Mouse (Mus musculus) stomach, embryonic 16.5 days (tissue): ENCODE measurements around the gene Trim17. TPM values are rescaled to one million over a fixed set of nuclear protein-coding genes. Genes with fewer than 3 reads are reported as not detected.

ENCODE experiments used
- ATAC-seq: fragments of 200-750 bp; cut with Nextera tagmentation; 2 replicates; pipeline ENCODE4 v1.8.0; 2017; ENCODE audit warnings: moderate number of reproducible peaks, moderate TSS enrichment; ENCODE audit not compliant: insufficient read depth, low FRiP score
- H3K27ac ChIP-seq: fragments of 300-500 bp; sonication (generic); 2 replicates; pipeline ENCODE4 v1.5.1; 2014; ENCODE audit warnings: low read length
- H3K27me3 ChIP-seq: fragments of 300-500 bp; sonication (generic); 2 replicates; pipeline ENCODE4 v1.6.1; 2014; ENCODE audit warnings: low read length, control low read depth, mixed read lengths; ENCODE audit not compliant: control insufficient read depth, insufficient read depth
- H3K36me3 ChIP-seq: fragments of 300-500 bp; sonication (generic); 2 replicates; pipeline ENCODE4 v1.6.1; 2014; ENCODE audit warnings: low read length; ENCODE audit not compliant: control insufficient read depth, insufficient read depth
- H3K4me1 ChIP-seq: fragments of 300-500 bp; sonication (generic); 2 replicates; pipeline ENCODE4 v1.6.1; 2014; ENCODE audit warnings: low read length, control low read depth, mixed read lengths; ENCODE audit not compliant: control insufficient read depth, insufficient read depth
- H3K4me2 ChIP-seq: fragments of 300-500 bp; sonication (generic); 2 replicates; pipeline ENCODE4 v1.6.1; 2014; ENCODE audit warnings: low read depth, low read length, mixed read lengths
- H3K4me3 ChIP-seq: fragments of 300-500 bp; sonication (generic); replicated peaks from 2 replicates; pipeline ENCODE4 v1.5.1; 2014; ENCODE audit warnings: mild to moderate bottlenecking, low read length
- H3K9ac ChIP-seq: fragments of 300-500 bp; sonication (generic); 2 replicates; pipeline ENCODE4 v1.6.1; 2014; ENCODE audit warnings: low read length
- H3K9me3 ChIP-seq: fragments of 300-500 bp; sonication (generic); replicated peaks from 2 replicates; pipeline ENCODE4 v1.6.1; 2016; ENCODE audit warnings: low read length, control low read depth; ENCODE audit not compliant: control insufficient read depth
- WGBS: fragments of 180-500 bp; shearing (Covaris S2); extraction: QIAGEN DNeasy Blood & Tissue Kit; methylation state at CpG from one replicate; pipeline ENCODE4 v1.1.7; 2014; 5-methylcytosine and 5-hydroxymethylcytosine counted together
- polyA plus RNA-seq: library from polyadenylated mRNA; unstranded; fragments of >200 nt; fragmentation: Nextera tagmentation; extraction: Ambion mirVana; gene quantifications from 2 replicates; pipeline ENCODE4 v1.2.1, GENCODE M21; 2015

The Trim17 gene
- polyA plus RNA-seq, 1 experiment from 2014 or later: 0.27 TPM

DNA sequence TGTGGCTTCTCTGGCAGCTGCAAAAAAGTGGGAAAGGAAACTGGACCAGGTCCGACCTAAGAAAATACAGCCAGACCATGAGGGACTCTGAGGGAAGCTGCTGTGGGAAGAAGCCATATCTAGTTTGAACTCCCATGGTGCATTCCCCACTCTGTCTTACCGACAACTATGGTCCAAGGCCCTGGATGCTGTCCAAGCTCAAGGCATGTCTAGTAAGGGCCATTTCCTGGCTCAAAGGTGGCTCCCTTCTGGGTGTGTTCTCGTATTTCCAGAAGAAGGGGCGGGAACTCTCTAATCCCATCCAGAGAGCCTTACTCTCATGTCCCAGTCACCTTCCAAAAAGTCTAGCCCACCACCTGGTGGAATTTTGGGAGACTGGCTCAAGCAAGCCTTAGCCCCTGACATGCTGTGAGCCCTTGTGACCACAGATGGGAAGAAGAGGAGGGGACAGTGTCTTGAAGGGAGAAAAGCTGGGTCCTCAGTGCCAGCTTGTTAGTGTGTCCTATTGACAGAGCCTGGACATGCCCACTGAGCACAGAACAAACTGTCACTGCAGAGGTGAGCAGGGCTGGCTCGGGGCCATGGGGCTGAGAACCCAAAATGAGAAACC is 26.0 kb downstream of the Trim17 start:
- Histone ChIP-seq H3K27ac (no peak overlapping the region; the same call in 1 of the 2 replicates), H3K4me2 (peak overlapping the region; percentile 99), H3K27me3 (no peaks in the 10 kb centered on the region), H3K4me1 (peaks cover 28% of the 10 kb centered on the region), H3K9ac (peak overlapping the region; percentile 92; the same call in 1 of the 2 replicates), H3K36me3 (peaks cover 9% of the 10 kb centered on the region; the same call in 1 of the 2 replicates), H3K9me3 (no peaks in the 10 kb centered on the region), H3K4me3 (peak overlapping the region; percentile 76; the same call in 1 of the 2 replicates)
- WGBS: 54% methylated on average over 5 of the region's 5 CpGs
- ATAC-seq: no peak

DNA sequence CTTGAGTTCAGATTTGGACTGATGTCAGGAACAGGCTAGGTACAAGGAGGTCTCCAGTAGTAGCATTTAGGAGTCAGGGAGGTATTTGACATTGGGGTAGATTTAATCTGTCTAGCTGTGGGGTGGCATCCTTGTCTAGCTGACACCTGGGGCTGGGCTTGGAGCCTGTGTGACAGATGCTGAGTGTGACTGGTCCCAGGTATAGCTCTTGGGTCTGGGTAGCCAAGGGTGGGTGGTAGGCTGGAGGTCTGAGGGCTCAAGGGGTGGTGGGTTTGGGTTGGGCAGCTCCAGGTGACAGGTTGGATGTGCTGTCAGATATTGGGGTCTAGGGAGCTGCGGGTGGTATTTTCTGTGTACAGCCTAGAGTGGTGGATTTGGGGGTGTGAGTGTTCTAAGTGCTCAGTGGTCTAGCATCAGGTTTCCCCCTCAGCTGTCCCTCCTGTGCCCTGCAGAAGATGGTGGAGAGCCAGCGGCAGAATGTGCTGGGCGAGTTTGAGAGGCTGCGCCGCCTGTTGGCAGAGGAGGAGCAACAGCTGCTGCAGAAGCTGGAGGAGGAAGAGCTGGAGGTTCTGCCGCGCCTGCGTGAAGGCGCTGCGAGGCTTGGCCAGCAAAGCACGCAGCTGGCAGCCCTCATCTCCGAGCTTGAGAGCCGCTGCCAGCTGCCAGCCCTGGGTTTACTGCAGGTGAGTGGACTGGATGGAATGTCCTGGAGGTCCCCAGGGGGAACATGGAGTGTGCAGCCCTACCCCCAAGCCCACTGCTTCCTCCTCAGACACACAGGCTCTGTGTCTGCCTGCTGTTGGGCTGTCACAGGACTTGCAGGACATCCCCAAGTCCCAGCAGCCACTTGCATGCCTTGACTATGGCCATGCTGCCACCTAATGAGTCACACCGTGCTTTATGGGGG is 27.3 kb downstream of the Trim17 start:
- H3K4me2 ChIP-seq: no peak overlapping the region
- H3K27ac ChIP-seq: no peak overlapping the region
- H3K4me3 ChIP-seq: no peak overlapping the region
- no peaks in the 10 kb centered on the region for H3K9me3 ChIP-seq
- H3K36me3 ChIP-seq: peaks cover 9% of the 10 kb centered on the region; the same call in 1 of the 2 replicates
- H3K4me1 ChIP-seq: peaks cover 28% of the 10 kb centered on the region
- no peaks in the 10 kb centered on the region for H3K27me3 ChIP-seq
- peak overlapping the region; percentile 14; the same call in 1 of the 2 replicates for H3K9ac ChIP-seq
- no peak for ATAC-seq
- WGBS: 45% methylated on average over 14 of the region's 14 CpGs

DNA sequence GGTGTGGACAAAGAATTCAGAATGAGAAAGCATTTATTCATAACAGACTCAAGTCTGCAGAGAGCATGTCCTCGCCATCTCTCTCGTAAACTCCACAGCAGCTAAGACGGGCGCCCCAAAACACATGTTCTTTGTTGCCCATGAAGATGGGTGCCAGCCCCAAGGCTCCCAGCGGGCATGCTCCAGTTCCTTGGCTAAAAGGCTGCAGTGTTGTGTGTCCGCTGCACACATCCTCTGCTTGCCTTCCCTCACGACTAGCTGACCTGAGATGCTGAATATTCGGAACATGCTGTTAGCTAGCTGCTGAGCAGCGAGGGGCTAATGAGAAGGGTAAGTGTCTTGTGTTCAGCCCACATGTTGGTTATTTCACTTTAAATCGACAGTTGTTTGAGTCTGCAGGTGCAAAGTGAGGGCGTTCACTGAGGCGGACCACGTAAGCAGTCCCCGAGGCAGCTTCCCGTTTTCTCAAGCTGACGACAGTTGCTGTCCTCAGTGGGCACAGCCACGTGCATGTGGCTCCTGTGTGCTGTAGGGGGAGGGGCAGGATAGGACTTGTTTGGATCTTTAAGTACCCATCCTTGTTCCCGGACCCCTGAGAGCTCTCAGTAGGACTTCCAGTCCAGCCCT is 28.1 kb downstream of the Trim17 start:
- no peak overlapping the region for H3K4me3 ChIP-seq
- H3K36me3 ChIP-seq: peaks cover 9% of the 10 kb centered on the region; the same call in 1 of the 2 replicates
- H3K27me3 ChIP-seq: no peaks in the 10 kb centered on the region
- H3K4me2 ChIP-seq: no peak overlapping the region
- H3K4me1 ChIP-seq: peaks cover 25% of the 10 kb centered on the region
- H3K9ac ChIP-seq: no peak overlapping the region
- 87% methylated on average over 18 of the region's 18 CpGs for WGBS
- ATAC-seq: no peak
- no peaks in the 10 kb centered on the region for H3K9me3 ChIP-seq
- no peak overlapping the region for H3K27ac ChIP-seq

- Histone ChIP-seq H3K27ac (no peak overlapping the region), H3K4me3 (no peak overlapping the region), H3K27me3 (no peaks in the 10 kb centered on the region), H3K9ac (no peak overlapping the region), H3K4me1 (peaks cover 23% of the 10 kb centered on the region), H3K4me2 (no peak overlapping the region), H3K9me3 (no peaks in the 10 kb centered on the region), H3K36me3 (peaks cover 16% of the 10 kb centered on the region)
- ATAC-seq: no peak
- 78% methylated on average over 6 of the region's 6 CpGs for WGBS
These were observed 29.3 kb downstream of the Trim17 start for GRCm38 (mm10) chr11:58983691-58984341.

GRCm38 (mm10) chr11:58984657-58985056 is 30.2 kb downstream of the Trim17 start:
- Histone ChIP-seq H3K9me3 (no peaks in the 10 kb centered on the region), H3K27me3 (no peaks in the 10 kb centered on the region), H3K4me3 (no peak overlapping the region), H3K36me3 (peaks cover 22% of the 10 kb centered on the region), H3K4me1 (peaks cover 15% of the 10 kb centered on the region), H3K9ac (no peak overlapping the region), H3K27ac (no peak overlapping the region), H3K4me2 (no peak overlapping the region)
- 91% methylated on average over 7 of the region's 7 CpGs for WGBS
- ATAC-seq: no peak

- Histone ChIP-seq H3K27me3 (no peaks in the 10 kb centered on the region), H3K9me3 (no peaks in the 10 kb centered on the region), H3K4me3 (no peak overlapping the region), H3K36me3 (peaks cover 22% of the 10 kb centered on the region), H3K9ac (no peak overlapping the region), H3K4me1 (peaks cover 7% of the 10 kb centered on the region), H3K4me2 (no peak overlapping the region), H3K27ac (no peak overlapping the region)
- ATAC-seq: no peak
- 83% methylated on average over 3 of the region's 3 CpGs for WGBS
These were observed 30.9 kb downstream of the Trim17 start for GRCm38 (mm10) chr11:58985299-58985917.

GRCm38 (mm10) chr11:58989166-58989565 is 34.7 kb downstream of the Trim17 start:
- WGBS: 93% methylated on average over 4 of the region's 4 CpGs

DNA sequence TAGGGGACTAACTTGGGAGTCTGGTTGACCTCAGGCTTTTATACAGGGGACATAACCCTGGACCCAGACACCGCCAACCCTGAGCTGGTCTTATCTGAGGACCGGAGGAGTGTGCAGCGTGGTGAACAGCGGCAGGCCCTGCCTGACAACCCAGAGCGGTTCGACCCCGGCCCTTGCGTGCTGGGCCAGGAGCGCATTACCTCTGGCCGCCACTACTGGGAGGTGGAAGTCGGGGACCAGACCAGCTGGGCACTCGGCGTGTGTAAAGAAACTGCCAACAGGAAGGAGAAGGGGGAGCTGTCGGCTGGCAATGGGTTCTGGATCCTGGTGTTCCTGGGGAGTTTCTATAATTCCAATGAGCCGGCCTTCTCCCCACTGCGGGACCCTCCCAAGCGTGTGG is 35.7 kb downstream of the Trim17 start:
- no peak for ATAC-seq
- no peak overlapping the region for H3K9ac ChIP-seq
- H3K4me1 ChIP-seq: peaks cover 8% of the 10 kb centered on the region; the same call in 1 of the 2 replicates
- 0 out of 2 replicates have a peak, but pooled peaks cover 6% of the 10 kb centered on the region for H3K27me3 ChIP-seq
- peaks cover 13% of the 10 kb centered on the region; the same call in 1 of the 2 replicates for H3K36me3 ChIP-seq
- no peak overlapping the region for H3K27ac ChIP-seq
- 84% methylated on average over 17 of the region's 17 CpGs for WGBS
- H3K4me2 ChIP-seq: no peak overlapping the region
- H3K9me3 ChIP-seq: no peaks in the 10 kb centered on the region
- H3K4me3 ChIP-seq: no peak overlapping the region

More at GRCm38 (mm10) chr11:58989166-58989565, 34.7 kb downstream of the Trim17 start:
- H3K9me3 ChIP-seq: no peaks in the 10 kb centered on the region
- H3K4me2 ChIP-seq: no peak overlapping the region
- no peak overlapping the region for H3K27ac ChIP-seq
- H3K36me3 ChIP-seq: peaks cover 19% of the 10 kb centered on the region
- no peak overlapping the region for H3K9ac ChIP-seq
- no peaks in the 10 kb centered on the region for H3K27me3 ChIP-seq
- H3K4me3 ChIP-seq: no peak overlapping the region
- ATAC-seq: no peak
- 0 out of 2 replicates have a peak, but pooled peaks cover 2% of the 10 kb centered on the region for H3K4me1 ChIP-seq
